Mouse (Mus musculus): ENCODE data around the gene Riox1.
"Not testable (repeated sequence)": the region's sequence is repeated elsewhere in the genome, so short reads cannot be mapped to it uniquely, and the experiment has no call there.

Gene Riox1

DNA sequence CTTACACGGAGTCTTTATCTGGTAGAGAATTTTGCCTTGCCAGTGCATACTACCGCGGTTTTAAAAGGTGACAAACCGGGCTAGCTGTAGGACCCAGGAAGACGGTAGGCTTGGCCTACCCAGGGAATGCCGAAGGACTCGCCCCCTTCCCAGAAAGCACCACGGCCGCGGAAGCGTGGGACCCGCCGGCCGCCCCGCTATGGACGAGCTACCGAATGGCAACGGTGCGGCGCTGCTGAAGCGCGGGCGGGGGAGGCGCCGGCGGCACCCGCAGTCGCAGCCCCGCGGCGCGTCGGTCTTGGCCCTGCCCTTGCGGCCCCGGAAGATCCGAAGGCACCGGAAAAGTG is at the start of gene Riox1:
TSS of gene Riox1 (plus strand) at position 116 of the 347 bp plus-strand sequence.
- peak; percentile 89 for DNase-seq

- no peak for DNase-seq
Observed at GRCm38 (mm10) chr12:83910451-83910850, 40.0 kb upstream of the Riox1 start.

DNA sequence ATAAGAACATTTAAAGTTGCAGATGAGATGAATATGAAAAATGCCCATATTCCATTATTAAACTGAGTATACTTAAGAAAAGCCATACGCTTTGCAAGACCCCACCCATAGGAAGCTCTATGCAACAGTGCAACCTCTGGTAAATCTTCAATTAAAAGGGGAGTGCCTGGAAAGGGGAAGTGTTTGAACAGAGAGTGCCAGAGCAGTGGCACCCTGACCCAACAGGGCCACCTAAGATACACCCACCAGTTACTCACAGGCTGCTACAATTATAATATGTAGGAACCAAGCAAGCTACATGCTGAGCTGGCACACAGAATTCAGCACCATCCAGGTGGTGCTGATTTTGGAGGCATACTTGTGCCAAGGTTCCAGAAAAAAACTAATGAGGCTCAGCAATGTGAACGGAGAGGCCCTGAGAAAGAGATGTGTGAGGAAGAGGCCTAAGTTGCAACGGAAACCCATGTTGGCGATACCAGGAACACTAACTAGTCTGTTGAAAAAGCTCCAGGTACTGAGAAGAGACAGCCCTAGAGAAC is 36.1 kb upstream of the Riox1 start:
- DNase-seq: no peak

GRCm38 (mm10) chr12:83914797-83915196 is 35.6 kb upstream of the Riox1 start:
- DNase-seq: no peak

- no peak for DNase-seq
Observed at GRCm38 (mm10) chr12:83916884-83917283, 33.5 kb upstream of the Riox1 start.

DNA sequence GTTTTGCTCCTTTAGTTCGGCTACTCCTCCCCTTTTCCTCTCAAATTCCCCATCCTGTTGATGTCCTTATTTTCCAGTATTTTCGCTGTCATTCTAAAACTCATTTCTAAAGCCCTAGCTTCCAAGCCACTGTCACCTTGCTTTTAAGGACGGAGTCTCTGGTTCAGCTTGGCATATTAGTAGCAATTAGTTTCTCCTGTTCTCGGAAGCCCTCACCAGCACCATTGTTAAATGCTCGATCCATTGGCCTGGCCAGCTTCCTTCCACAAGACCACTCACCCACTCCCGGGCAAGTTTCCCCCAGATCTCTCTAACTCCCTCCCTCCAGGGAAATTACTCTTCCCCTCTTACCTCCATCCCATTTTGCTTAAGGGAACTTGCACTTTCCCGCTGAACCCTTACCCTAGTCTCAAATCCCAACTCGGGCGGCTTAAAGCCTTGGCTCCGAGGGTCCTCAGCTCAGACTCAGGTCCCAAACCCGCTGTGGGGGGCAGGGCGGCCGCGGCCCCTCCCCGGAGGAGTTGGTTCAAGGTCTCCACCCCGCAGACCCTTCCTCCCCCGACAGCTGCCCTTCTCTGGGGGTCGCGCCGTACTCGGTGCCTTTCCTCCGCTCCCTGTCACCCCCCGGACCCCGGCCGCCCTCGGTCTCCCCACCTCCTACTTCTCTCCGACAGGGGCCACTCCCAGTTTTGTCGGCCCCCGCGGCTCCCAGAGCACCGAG is 29.5 kb upstream of the Riox1 start:
- no peak for DNase-seq

DNA sequence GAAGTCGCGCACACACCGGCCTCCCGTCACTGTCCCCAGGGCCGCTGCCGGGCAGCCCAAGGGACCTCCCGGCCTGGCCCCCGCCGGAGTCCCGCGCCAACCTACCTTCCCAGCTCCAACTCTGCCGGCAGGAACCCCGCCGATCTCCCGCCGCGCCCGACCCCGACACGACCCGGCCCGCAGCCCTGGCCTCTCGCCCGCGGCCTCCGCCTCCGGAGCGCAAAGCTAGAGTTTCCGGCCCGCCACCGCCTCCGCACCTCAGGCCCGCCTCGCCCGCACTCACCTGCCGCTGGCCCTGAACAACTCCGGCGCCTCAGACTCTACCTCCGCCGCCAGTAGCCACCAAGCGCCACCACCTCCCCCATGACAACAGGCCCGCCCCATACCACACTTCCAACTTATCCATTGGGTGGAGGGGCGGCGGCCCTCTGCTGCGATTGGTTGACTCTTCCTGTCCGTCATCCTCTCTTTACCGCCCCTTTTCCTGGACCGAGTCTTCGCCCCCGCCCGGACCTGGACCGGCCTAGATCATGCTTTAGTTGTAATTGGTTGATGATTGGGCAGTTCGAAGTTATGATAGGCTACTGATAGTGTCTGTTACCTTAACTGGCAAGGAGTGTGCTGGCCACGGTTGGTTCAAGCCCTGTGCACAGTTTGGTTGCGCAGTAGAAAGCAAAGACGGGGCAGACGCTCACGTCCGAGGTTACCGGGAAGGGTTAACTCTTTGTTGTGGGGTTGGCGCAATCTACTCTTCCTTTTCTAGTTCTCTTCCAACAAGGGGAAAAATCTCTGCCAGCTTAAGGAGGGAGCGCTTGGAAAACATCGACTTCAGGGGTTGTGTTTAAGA is 28.6 kb upstream of the Riox1 start, which contains the start of gene Numb:
TSS of gene Numb (minus strand) at position 400 of the 847 bp plus-strand sequence.
- peak; percentile 99 for DNase-seq

DNA sequence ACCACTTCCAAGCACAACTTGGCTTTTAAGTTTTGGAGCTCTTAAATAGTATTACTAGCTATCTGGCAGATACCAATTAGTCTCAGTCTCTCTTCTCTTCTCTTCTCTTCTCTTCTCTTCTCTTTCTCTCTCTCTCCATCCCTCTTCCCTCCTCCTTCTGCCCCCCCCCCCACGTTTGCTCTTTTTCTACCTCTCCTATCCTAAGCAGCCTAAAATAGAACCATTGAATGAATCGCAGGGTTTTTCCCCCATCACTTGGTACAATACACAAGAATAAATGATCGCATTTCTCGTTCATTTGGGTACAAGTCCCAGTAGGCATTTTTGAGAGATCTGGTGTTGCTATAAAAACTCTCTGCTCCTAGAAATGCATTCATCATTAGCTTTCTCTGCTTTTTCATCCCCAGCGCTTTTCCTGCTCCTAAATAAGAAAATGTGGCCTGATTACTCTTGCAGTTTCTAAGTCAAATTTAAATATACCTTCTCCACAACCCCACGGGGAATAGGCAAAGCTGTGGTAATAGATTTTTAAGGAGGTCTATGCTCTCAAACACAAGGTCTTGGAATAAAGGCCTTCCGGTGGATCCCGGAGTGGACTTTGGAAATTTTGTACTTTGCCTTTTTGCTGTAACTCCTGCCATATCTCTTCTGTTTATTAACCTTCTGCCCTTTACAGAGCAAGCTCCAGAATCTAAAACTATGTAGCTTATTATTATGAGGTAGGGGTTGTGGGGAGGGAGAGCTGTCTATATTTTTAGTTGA is 27.5 kb upstream of the Riox1 start:
- DNase-seq: no peak

DNA sequence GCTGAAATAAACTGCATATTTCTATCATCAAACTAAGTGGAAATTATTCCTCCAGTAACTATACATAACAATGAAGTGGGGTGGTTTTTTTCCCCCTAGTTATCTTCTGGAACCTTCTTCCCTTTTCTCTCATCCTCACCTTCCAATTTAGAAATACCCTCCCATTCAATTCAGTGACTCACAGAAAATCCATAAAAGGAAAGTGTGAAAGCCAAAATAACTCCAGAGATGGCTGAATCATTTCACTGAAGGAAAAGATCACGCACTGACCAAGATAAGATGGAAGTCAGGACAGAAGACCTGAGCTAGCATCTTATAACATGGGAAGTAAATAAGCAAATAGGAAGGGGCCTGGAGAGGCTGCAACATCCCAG is 26.9 kb upstream of the Riox1 start:
- no peak for DNase-seq

- no peak for DNase-seq
Observed at GRCm38 (mm10) chr12:83924332-83924731, 26.1 kb upstream of the Riox1 start.

DNA sequence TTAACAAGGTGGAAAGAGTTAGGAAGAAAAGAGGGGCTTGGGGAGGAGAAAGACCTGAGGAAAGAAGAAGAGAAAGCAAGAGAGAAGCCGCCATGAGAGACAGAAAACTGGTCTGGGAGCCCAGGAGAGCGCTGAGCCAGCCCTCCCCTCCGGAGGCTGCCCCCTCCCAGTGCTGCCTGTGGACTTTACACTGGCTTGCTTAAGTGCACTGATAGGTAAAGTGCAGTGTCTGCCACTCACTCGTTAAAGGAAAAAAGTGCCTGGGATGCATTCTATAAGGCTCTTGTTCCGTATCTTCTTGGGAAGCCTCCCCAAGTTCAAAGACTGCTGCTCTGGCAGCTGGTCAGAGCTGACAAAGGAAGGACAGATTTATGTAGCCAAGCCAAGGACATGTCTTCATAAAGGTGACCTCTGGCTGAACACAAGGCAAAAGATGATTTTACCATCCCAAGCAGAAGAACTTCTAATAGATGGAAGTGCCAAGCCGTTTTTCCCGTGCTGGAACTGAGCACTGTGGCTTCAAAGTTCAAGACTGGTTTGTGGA is 25.2 kb upstream of the Riox1 start:
- DNase-seq: no peak

DNA sequence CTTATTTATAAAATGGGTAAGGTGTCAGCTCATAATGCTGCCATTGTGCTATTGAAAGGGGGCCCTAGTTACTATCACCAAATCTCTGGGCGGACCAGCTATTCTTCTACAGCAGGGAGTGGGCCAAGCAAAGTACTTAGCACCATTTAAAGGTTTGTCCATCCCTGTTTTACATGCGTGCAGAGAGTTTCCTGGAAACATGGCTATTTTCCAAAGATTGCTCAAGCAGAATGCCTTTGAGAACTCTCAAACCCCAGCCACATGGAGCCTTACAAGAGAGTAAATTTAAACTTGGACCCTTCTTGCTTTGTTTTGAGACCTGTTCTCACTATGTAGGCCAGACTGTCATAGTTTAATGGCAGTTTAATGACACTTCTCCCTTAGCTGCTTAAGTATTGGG is 24.3 kb upstream of the Riox1 start:
- no peak for DNase-seq

DNA sequence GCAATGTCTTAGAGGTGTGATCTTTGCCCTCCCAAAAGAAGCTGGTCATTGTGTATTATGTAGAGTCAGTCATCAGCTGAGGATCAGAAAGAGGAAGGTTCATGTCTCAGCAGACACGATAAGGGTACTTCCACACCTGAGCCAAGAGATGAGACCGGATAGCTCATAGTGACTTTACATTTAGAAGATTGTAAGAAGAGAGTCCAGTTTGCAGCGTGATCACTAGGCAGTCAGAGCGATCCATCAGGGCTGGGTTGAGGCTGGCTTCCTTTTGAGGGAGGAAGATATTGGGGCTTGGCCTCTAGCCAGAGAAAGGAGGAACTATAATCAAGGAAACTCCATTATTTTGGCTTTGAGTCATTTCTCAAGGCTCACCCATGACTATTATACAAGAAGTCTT is 22.7 kb upstream of the Riox1 start:
- no peak for DNase-seq

- DNase-seq: no peak
Observed at GRCm38 (mm10) chr12:83929186-83929804, 21.1 kb upstream of the Riox1 start.

DNA sequence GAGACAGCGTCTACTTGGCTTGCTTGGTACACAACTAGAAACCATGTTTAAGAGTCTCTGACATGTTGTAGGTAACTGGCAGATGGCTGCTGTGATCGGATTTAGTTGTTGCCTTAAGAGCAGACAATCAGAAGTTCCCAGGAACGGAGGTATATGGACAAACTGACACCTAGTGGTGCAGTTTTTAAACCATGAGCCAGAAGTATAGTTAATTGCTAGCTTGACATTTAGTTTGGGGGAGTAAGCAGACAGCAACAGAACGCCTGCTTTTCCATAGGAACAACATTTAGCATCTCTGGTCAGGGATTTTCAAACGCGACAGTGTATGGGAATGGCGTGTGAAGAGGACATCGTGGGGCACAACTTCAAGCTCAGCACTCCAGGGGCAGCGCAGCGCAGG is 12.8 kb upstream of the Riox1 start:
- DNase-seq: no peak

- DNase-seq: not testable (repeated sequence)
Observed at GRCm38 (mm10) chr12:83938592-83938991, 11.8 kb upstream of the Riox1 start.

DNA sequence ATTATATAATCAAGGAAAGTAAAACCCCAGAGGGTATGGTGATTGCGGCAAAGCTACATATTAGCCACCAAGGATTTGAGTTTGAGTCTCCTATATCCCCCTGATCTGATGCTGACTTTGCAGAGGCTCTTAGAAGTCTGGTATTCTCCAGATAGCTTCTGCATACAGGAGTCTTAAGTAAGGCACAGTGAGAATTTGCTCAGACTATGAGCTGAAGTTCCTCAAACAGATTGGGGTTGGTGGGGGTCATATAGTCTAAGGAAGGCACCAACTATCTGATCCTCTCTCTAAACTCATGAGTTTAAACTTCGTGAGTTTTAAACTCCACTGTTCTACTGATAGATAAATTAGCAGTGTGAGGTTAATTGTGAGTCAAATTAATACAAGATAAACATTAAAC is 11.1 kb upstream of the Riox1 start:
- no peak for DNase-seq

DNA sequence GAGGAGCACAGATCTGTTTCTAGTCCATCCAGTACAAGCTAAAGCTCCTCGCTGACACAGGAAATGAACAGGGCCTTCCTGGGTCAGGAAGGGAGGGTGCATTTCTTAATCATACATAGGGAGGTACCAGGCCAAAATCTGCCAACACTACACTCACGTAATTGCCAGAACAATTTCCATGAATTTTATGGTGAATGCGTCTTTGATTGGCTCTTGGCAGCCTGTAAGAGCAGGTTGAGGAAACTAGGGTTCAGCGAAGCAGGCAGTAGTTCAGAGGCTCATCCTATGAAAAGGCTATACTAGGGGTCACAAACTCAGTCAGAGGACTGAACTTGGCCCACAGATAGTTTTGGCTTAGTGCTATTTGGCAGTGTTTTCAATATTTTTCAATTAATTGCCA is 10.4 kb upstream of the Riox1 start:
- no peak for DNase-seq

GRCm38 (mm10) chr12:83941938-83942337 is 8.5 kb upstream of the Riox1 start:
- no peak for DNase-seq

DNA sequence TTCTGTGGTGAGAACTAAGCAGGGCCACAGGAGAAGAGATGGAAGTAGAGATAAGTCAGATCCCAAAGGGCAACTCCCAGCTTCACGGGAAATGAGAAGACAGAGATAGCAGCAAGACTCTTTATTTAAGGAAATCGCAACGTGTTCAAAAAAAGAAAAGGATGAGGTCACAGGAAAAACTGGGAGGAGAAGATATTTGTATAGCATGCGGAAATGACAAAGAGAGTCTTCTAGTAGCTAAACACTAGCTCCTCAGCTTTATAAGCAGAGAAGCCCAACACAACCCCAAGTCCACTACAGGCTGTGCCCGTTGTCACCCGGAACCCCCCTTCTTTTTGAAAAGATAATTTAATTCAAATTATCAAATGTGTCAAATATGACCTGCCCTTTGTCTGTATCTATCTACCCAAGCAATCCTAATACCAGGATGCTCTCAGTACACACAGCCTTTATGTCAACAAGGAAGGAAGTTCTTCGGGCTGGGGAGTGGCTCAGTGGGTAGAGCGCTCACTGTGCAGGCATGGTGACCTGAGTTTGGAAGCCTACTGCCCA is 3.1 kb upstream of the Riox1 start:
- DNase-seq: no peak

DNA sequence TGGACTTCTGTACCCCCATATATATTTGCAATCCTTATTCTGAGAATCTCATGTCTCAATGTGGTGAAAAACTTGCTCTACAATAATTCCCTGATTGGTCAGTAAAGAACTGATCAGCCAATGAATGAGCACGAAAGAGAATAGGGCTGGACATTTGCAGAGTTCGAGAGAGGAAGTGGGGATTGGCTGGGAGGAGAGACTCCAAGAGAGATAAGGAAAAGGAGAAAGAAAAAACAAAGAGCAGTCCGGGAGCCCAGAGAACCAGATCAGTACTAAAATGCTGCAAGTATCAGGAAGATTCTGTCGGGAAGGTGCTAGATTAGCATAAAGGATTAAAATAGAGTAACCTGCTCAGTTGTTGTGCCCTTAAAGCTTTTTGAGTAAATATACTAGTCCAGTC is 1.4 kb upstream of the Riox1 start:
- no peak for DNase-seq

- DNase-seq: no peak
Observed at GRCm38 (mm10) chr12:83949776-83950492, 474 bp upstream of the Riox1 start.

All from right cerebral cortex, postnatal 25 days (tissue).